Mouse (Mus musculus) adrenal gland, postnatal 0 days (tissue): ENCODE measurements around the gene Psmd14. TPM values are rescaled to one million over a fixed set of nuclear protein-coding genes. Genes with fewer than 3 reads are reported as not detected.

Experiments used
- microRNA-seq: library from miRNA; unstranded; fragments of <30 nt; microRNA quantifications from one replicate; pipeline ENCODE4, GENCODE M21; 2016; ENCODE audit warnings: borderline replicate concordance; ENCODE audit not compliant: insufficient number of aligned reads
- polyA plus RNA-seq: library from polyadenylated mRNA; unstranded; fragments of >200 nt; fragmentation: Nextera tagmentation; extraction: Ambion mirVana; gene quantifications from 2 replicates; pipeline ENCODE4 v1.2.1, GENCODE M21; 2015

Psmd14 gene
- polyA plus RNA-seq: 110 and 148 TPM in 2 replicates

GRCm38 (mm10) chr2:61711108-61712040 lies at the start of gene Psmd14:
Gene Psmd14 (plus strand): TSS chr2:61711694.

DNA sequence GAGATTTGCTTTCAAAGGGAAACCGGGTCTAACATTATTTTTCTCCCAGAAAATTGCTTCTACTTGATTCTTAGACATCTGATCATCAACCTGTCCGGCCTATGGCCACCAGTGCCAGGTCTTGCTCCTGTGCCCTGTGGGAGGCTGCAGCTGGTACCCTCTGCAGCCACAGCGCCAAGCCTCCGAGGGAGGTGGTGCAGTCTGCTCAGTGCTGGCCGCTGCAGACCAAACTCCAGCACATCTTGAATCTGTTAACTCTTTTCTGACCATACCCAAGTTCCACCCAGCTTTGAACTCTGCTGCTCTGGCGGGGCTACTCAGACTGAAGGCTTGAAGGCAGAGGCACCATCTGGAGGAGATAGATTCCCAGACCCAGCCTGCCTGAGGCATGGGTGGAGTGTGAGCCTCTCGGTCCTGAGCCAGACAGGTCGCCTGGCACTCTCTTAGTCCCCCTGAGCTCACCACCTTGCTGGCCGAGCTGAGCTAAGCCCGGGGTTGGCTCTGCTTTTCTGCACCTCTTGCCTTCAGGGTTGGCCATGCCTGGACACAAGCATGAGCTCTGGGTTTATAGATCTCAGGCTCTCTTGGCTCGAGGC lies 91.3 kb downstream of the Psmd14 start, which contains the start of gene Tbr1:
TSS of gene Tbr1 (plus strand) at position 275 of the 596 bp plus-strand sequence.

Small RNA genes within 50 kb of the gene (microRNA-seq; reads per million reads assigned to microRNA genes)
- gene Gm22403: not detected

Other genes with a start within 250 kb of the Psmd14 start
- 20.8 and 31.5 TPM in 2 replicates for gene Tank, start 133.1 kb upstream of the Psmd14 start, polyA plus RNA-seq
- gene Tbr1, start 91.2 kb downstream of the Psmd14 start, polyA plus RNA-seq: 0.14 TPM in 1 of 2 replicates, not detected in the other